Mouse (Mus musculus) embryonic facial prominence, embryonic 10.5 days (tissue): Measurements from ENCODE around the gene Mapkapk2. TPM values are rescaled to one million over a fixed set of nuclear protein-coding genes. Genes with fewer than 3 reads are reported as not detected.

Experiments
- DNase-seq: peaks from one replicate; pipeline ENCODE4 v3.0.0-alpha.2; 2017; ENCODE audit warnings: low spot score
- H3K27ac ChIP-seq: fragments of 300-500 bp; sonication (generic); replicated peaks from 2 replicates; pipeline ENCODE4 v1.5.1; 2016; ENCODE audit warnings: mild to moderate bottlenecking
- H3K27me3 ChIP-seq: fragments of 300-500 bp; sonication (generic); replicated peaks from 2 replicates; pipeline ENCODE4 v1.6.1; 2016; ENCODE audit warnings: low read depth, mild to moderate bottlenecking; ENCODE audit not compliant: poor library complexity, severe bottlenecking
- H3K36me3 ChIP-seq: fragments of 300-500 bp; sonication (generic); replicated peaks from 2 replicates; pipeline ENCODE4 v1.6.1; 2016; ENCODE audit warnings: mild to moderate bottlenecking, moderate library complexity
- H3K4me1 ChIP-seq: fragments of 300-500 bp; sonication (generic); 2 replicates; pipeline ENCODE4 v1.6.1; 2016
- H3K4me3 ChIP-seq: fragments of 300-500 bp; sonication (generic); 2 replicates; pipeline ENCODE4 v1.5.1; 2016; ENCODE audit warnings: mild to moderate bottlenecking, moderate library complexity
- H3K9me3 ChIP-seq: fragments of 300-500 bp; sonication (generic); 2 replicates; pipeline ENCODE4 v1.6.1; 2016; ENCODE audit warnings: mild to moderate bottlenecking
- WGBS: fragments of 180-500 bp; shearing (Covaris S2); methylation state at CpG from one replicate; pipeline ENCODE4 v1.1.7; 2016; 5-methylcytosine and 5-hydroxymethylcytosine counted together
- polyA plus RNA-seq: library from polyadenylated mRNA; unstranded; fragments of >200 nt; fragmentation: Nextera tagmentation; extraction: Ambion mirVana; gene quantifications from 2 replicates; pipeline ENCODE4 v1.2.1, GENCODE M21; 2016

The Mapkapk2 gene
- polyA plus RNA-seq, 1 experiment from 2014 or later: 45.4 TPM

GRCm38 (mm10) chr1:131088547-131088946, 9.1 kb downstream of the Mapkapk2 start:
- Histone ChIP-seq H3K9me3 (no peaks in the 10 kb centered on the region), H3K4me3 (no peak overlapping the region), H3K27me3 (no peaks in the 10 kb centered on the region), H3K36me3 (0 out of 2 replicates have a peak, but pooled peaks cover under 1% of the 10 kb centered on the region), H3K4me1 (peaks cover 90% of the 10 kb centered on the region), H3K27ac (peak overlapping the region; percentile 45; the same call in 1 of the 2 replicates)
- 61% methylated on average over 11 of the region's 11 CpGs for WGBS
- DNase-seq: no peak

- no peaks in the 10 kb centered on the region for H3K27me3 ChIP-seq
- no peak for DNase-seq
- peaks cover 93% of the 10 kb centered on the region for H3K4me1 ChIP-seq
- H3K36me3 ChIP-seq: no peaks in the 10 kb centered on the region
- no peak overlapping the region for H3K4me3 ChIP-seq
- peak overlapping the region; percentile 16; the same call in 1 of the 2 replicates for H3K27ac ChIP-seq
- WGBS: 51% methylated on average over 7 of the region's 7 CpGs
- no peaks in the 10 kb centered on the region for H3K9me3 ChIP-seq
Observed at GRCm38 (mm10) chr1:131086907-131087306, 10.7 kb downstream of the Mapkapk2 start.

- DNase-seq: no peak
- peak overlapping the region; percentile 16; the same call in 1 of the 2 replicates for H3K27ac ChIP-seq
- no peaks in the 10 kb centered on the region for H3K27me3 ChIP-seq
- H3K36me3 ChIP-seq: no peaks in the 10 kb centered on the region; the same call in 1 of the 2 replicates
- no peaks in the 10 kb centered on the region for H3K9me3 ChIP-seq
- H3K4me1 ChIP-seq: peaks cover 94% of the 10 kb centered on the region
- no peak overlapping the region for H3K4me3 ChIP-seq
- WGBS: 10% methylated on average over 4 of the region's 4 CpGs
Observed at GRCm38 (mm10) chr1:131085957-131086739, 11.5 kb downstream of the Mapkapk2 start.

- Histone ChIP-seq H3K4me3 (no peak overlapping the region), H3K27me3 (no peaks in the 10 kb centered on the region), H3K9me3 (no peaks in the 10 kb centered on the region), H3K4me1 (peaks cover 94% of the 10 kb centered on the region), H3K36me3 (no peaks in the 10 kb centered on the region; the same call in 1 of the 2 replicates), H3K27ac (no peak overlapping the region)
- DNase-seq: no peak
- WGBS: 78% methylated on average over 3 of the region's 3 CpGs
Observed at GRCm38 (mm10) chr1:131085272-131085671, 12.4 kb downstream of the Mapkapk2 start.

- peak overlapping the region; percentile 58 for H3K27ac ChIP-seq
- no peaks in the 10 kb centered on the region for H3K9me3 ChIP-seq
- 37% methylated on average over 8 of the region's 8 CpGs for WGBS
- H3K27me3 ChIP-seq: no peaks in the 10 kb centered on the region
- H3K4me3 ChIP-seq: no peak overlapping the region
- peaks cover 94% of the 10 kb centered on the region for H3K4me1 ChIP-seq
- no peak for DNase-seq
- H3K36me3 ChIP-seq: no peaks in the 10 kb centered on the region; the same call in 1 of the 2 replicates
Observed at GRCm38 (mm10) chr1:131084289-131084688, 13.3 kb downstream of the Mapkapk2 start.

- no peaks in the 10 kb centered on the region for H3K9me3 ChIP-seq
- H3K27me3 ChIP-seq: no peaks in the 10 kb centered on the region
- 72% methylated on average over 4 of the region's 4 CpGs for WGBS
- peak overlapping the region; percentile 58 for H3K27ac ChIP-seq
- H3K4me1 ChIP-seq: peaks cover 94% of the 10 kb centered on the region
- DNase-seq: no peak
- no peak overlapping the region for H3K4me3 ChIP-seq
- no peaks in the 10 kb centered on the region; the same call in 1 of the 2 replicates for H3K36me3 ChIP-seq
Observed at GRCm38 (mm10) chr1:131083609-131084008, 14.0 kb downstream of the Mapkapk2 start.

GRCm38 (mm10) chr1:131083122-131083521, 14.5 kb downstream of the Mapkapk2 start:
- Histone ChIP-seq H3K4me1 (peaks cover 94% of the 10 kb centered on the region), H3K27me3 (no peaks in the 10 kb centered on the region), H3K27ac (no peak overlapping the region), H3K9me3 (no peaks in the 10 kb centered on the region), H3K4me3 (no peak overlapping the region), H3K36me3 (no peaks in the 10 kb centered on the region; the same call in 1 of the 2 replicates)
- DNase-seq: no peak
- WGBS: 63% methylated on average over 5 of the region's 5 CpGs

GRCm38 (mm10) chr1:131080686-131081085, 16.9 kb downstream of the Mapkapk2 start:
- no peak for DNase-seq
- peaks cover 88% of the 10 kb centered on the region for H3K4me1 ChIP-seq
- 95% methylated on average over 1 of the region's 1 CpGs for WGBS
- no peak overlapping the region for H3K4me3 ChIP-seq
- no peak overlapping the region for H3K27ac ChIP-seq
- no peaks in the 10 kb centered on the region; the same call in 1 of the 2 replicates for H3K36me3 ChIP-seq
- no peaks in the 10 kb centered on the region for H3K27me3 ChIP-seq
- H3K9me3 ChIP-seq: no peaks in the 10 kb centered on the region

GRCm38 (mm10) chr1:131079762-131080161, 17.9 kb downstream of the Mapkapk2 start:
- Histone ChIP-seq H3K27ac (peak overlapping the region; percentile 77), H3K36me3 (no peaks in the 10 kb centered on the region; the same call in 1 of the 2 replicates)

GRCm38 (mm10) chr1:131078761-131079330, 18.8 kb downstream of the Mapkapk2 start:
- no peaks in the 10 kb centered on the region for H3K27me3 ChIP-seq
- H3K4me1 ChIP-seq: peaks cover 87% of the 10 kb centered on the region
- peak overlapping the region; percentile 77 for H3K27ac ChIP-seq
- WGBS: 48% methylated on average over 3 of the region's 3 CpGs
- no peaks in the 10 kb centered on the region for H3K9me3 ChIP-seq
- DNase-seq: peak; percentile 61
- no peak overlapping the region for H3K4me3 ChIP-seq
- no peaks in the 10 kb centered on the region; the same call in 1 of the 2 replicates for H3K36me3 ChIP-seq

More at GRCm38 (mm10) chr1:131079762-131080161, 17.9 kb downstream of the Mapkapk2 start:
- H3K4me3 ChIP-seq: no peak overlapping the region
- H3K4me1 ChIP-seq: peaks cover 87% of the 10 kb centered on the region
- 74% methylated on average over 4 of the region's 4 CpGs for WGBS
- H3K27me3 ChIP-seq: no peaks in the 10 kb centered on the region
- H3K9me3 ChIP-seq: no peaks in the 10 kb centered on the region
- no peak for DNase-seq

- Histone ChIP-seq H3K27ac (no peak overlapping the region), H3K27me3 (no peaks in the 10 kb centered on the region), H3K9me3 (no peaks in the 10 kb centered on the region), H3K36me3 (no peaks in the 10 kb centered on the region), H3K4me3 (no peak overlapping the region), H3K4me1 (peaks cover 78% of the 10 kb centered on the region)
- no peak for DNase-seq
- WGBS: 87% methylated on average over 7 of the region's 7 CpGs
Observed at GRCm38 (mm10) chr1:131075098-131075791, 22.4 kb downstream of the Mapkapk2 start.

- 89% methylated on average over 8 of the region's 8 CpGs for WGBS
- Histone ChIP-seq H3K4me1 (peaks cover 71% of the 10 kb centered on the region), H3K27ac (peak overlapping the region; percentile 30; the same call in 1 of the 2 replicates), H3K27me3 (no peaks in the 10 kb centered on the region), H3K4me3 (no peak overlapping the region), H3K9me3 (no peaks in the 10 kb centered on the region), H3K36me3 (no peaks in the 10 kb centered on the region)
- no peak for DNase-seq
Observed at GRCm38 (mm10) chr1:131074524-131074938, 23.1 kb downstream of the Mapkapk2 start.
